Mouse (Mus musculus): ENCODE measurements around the gene Fbll1.
"Not testable (repeated sequence)": the region's sequence is repeated elsewhere in the genome, so short reads cannot be mapped to it uniquely, and the experiment has no call there.

Fbll1 gene

DNA sequence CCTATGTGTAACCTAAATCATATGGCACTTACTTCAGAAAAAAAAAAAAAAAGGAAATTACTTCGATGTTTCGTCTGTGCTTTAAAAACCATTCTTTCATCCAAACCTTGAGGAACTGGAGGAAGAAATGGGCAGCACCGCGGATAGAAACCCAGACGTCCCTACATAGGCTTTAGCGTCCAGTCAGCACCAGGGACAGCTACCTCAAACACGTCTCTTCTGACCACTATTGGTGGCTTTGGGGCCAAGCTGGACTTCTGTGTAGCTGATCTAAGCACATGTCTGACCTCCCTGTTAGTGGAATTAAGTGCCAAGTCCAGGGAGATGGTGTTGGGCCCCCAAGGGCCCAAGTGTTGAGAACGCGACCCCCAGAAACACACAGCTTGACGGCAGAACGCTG lies at the start of gene Fbll1:
Gene Fbll1, minus strand, starts transcription at position 11 of the 400 bp plus-strand sequence.
- in situ Hi-C loops (cut with MboI, MseI): loop anchor here (25.0 kb wide), 2 partner anchors 962 to 1087 kb away; partner anchors contain the start of gene Spdl1

GRCm38 (mm10) chr11:35844299-35844698 lies 45.6 kb upstream of the Fbll1 start:
- in situ Hi-C loops (cut with MboI, MseI): no loop called here

GRCm38 (mm10) chr11:35842560-35842959 lies 43.9 kb upstream of the Fbll1 start:
- in situ Hi-C loops (cut with MboI, MseI): not testable (repeated sequence)

GRCm38 (mm10) chr11:35841738-35842325 lies 43.1 kb upstream of the Fbll1 start:
- in situ Hi-C loops (cut with MboI, MseI): no loop called here

- in situ Hi-C loops (cut with MboI, MseI): not testable (repeated sequence)
Measured at GRCm38 (mm10) chr11:35840806-35841205, 42.1 kb upstream of the Fbll1 start.

- in situ Hi-C loops (cut with MboI, MseI): no loop called here
Measured at GRCm38 (mm10) chr11:35840282-35840681, 41.6 kb upstream of the Fbll1 start.

- in situ Hi-C loops (cut with MboI, MseI): no loop called here
Measured at GRCm38 (mm10) chr11:35838345-35839338, 40.0 kb upstream of the Fbll1 start.

- in situ Hi-C loops (cut with MboI, MseI): no loop called here
Measured at GRCm38 (mm10) chr11:35837156-35838126, 38.8 kb upstream of the Fbll1 start.

DNA sequence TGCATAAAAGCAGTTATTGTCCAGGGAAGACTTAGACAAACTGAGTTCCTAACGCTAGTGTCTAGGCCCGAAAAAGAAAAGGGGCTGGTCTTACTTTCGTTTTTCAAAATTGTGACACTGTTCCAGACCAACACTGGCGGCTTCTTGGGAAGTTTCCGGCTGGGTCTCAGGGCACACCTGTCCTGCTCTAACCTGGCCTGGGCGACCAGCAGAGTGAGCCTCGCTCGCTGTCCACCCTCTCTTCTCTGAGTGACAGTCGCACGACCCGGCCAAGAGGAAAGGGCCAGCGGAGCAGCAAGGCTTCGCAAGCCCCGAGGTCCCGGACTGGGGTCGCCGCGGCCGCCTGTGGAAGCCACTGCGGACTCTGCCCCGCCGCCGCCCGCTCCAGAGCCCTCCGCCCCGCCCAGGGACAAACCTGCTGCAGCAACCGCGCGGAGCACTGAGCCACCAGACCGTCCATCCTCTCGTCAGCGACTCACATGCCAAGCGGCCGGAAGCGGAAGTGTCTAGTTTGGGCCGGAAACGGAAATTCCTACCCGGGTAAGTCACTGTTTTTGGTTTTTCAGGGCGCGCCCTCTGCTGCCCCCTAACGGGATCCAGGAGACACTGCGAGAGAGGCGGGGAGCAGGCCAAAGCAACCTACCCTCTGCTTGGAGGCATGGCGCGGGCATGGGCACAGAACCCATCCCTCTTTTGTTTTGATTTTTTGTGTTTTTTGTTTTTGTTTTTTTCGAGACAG lies 35.5 kb upstream of the Fbll1 start, which contains the start of gene Rars:
Gene Rars, minus strand, starts transcription at position 485 of the 739 bp plus-strand sequence.
- in situ Hi-C loops (cut with MboI, MseI): no loop called here

DNA sequence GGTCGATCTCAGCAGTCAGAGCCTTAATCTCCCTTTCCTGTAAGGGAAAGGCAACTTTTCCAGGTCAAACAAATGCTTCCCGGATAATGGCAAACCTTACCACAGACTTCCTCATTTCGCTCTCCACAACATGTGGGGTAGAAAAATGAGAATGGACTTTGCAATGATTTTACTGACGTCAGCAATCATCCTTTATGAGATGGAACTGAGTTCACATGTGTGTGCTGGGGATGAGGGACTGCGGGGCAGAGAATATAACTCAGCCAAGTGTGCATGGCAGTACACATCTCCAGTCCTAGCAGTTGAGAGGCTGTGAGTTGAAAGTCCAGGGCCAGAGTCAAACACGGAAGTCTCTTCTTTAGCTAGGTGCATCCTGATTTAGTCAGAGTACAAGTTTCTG lies 34.6 kb upstream of the Fbll1 start:
- in situ Hi-C loops (cut with MboI, MseI): no loop called here

DNA sequence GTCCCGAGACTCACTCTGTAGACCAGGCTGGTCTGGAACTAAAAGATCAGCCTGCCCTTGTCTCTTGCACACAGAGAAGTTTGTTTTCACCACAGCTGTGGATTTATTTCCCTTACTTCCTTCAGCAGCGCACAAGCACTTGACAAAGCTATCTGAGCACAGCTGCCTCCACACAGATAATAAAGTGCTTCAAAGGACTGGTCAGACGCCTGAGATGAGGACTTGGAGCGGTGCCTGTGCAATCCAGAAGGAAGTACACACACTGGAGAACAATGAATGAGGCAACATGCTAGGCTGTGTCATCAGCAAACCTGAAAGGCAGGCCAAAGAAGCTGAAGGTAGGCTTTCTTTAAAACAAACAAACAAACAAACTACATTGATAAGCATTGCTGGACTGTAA lies 33.5 kb upstream of the Fbll1 start:
- in situ Hi-C loops (cut with MboI, MseI): no loop called here

- in situ Hi-C loops (cut with MboI, MseI): no loop called here
Measured at GRCm38 (mm10) chr11:35827714-35828113, 29.0 kb upstream of the Fbll1 start.

GRCm38 (mm10) chr11:35816316-35816715 lies 17.6 kb upstream of the Fbll1 start:
- in situ Hi-C loops (cut with MboI, MseI): loop anchor here (25.0 kb wide), 1 partner anchor 1879 kb away; no protein-coding TSS in a partner anchor

GRCm38 (mm10) chr11:35811458-35811857 lies 12.8 kb upstream of the Fbll1 start:
- in situ Hi-C loops (cut with MboI, MseI): loop anchor here (25.0 kb wide), 1 partner anchor 1874 kb away; no protein-coding TSS in a partner anchor

GRCm38 (mm10) chr11:35801332-35801731 lies 2.6 kb upstream of the Fbll1 start:
- in situ Hi-C loops (cut with MboI, MseI): loop anchor here (25.0 kb wide), 1 partner anchor 1864 kb away; no protein-coding TSS in a partner anchor

GRCm38 (mm10) chr11:35798495-35798820 lies 226 bp downstream of the Fbll1 start:
- in situ Hi-C loops (cut with MboI, MseI): loop anchor here (25.0 kb wide), 2 partner anchors 961 to 1086 kb away; partner anchors contain the start of gene Spdl1

- in situ Hi-C loops (cut with MboI, MseI): loop anchor here (25.0 kb wide), 2 partner anchors 961 to 1086 kb away; partner anchors contain the start of gene Spdl1
Measured at GRCm38 (mm10) chr11:35797751-35798494, 761 bp downstream of the Fbll1 start.

- in situ Hi-C loops (cut with MboI, MseI): loop anchor here (25.0 kb wide), 2 partner anchors 955 to 1080 kb away; partner anchors contain the start of gene Spdl1
Measured at GRCm38 (mm10) chr11:35792800-35793199, 5.9 kb downstream of the Fbll1 start.

GRCm38 (mm10) chr11:35788443-35788842 lies 10.2 kb downstream of the Fbll1 start:
- in situ Hi-C loops (cut with MboI, MseI): loop anchor here (25.0 kb wide), 2 partner anchors 951 to 1076 kb away; partner anchors contain the start of gene Spdl1

Measured in regulatory T cell (primary cell).